Mouse (Mus musculus) thymus, postnatal 10 days (tissue): Measurements from ENCODE around the gene Olfr218.
"Not testable (repeated sequence)": the region's sequence is repeated elsewhere in the genome, so short reads cannot be mapped to it uniquely, and the experiment has no call there.

Experiments
- DNase-seq, 2 experiments: peaks; one replicate each; pipeline ENCODE4 v3.0.0; 2021; ENCODE audit warnings: low spot score in 2 of 2

The Olfr218 gene

GRCm38 (mm10) chr1:173197508-173197907 lies at the start of gene Olfr218:
Gene Olfr218 (plus strand): TSS chr1:173197808.
- no peak for DNase-seq

- DNase-seq = no peak
These were observed 23.3 kb upstream of the Olfr218 start for GRCm38 (mm10) chr1:173174154-173174842.

- no peak for DNase-seq
These were observed 7.1 kb upstream of the Olfr218 start, which contains the start of gene Olfr1406 for GRCm38 (mm10) chr1:173190540-173190939. Gene Olfr1406 (minus strand): TSS chr1:173190640.

- DNase-seq = no peak
These were observed 5.5 kb upstream of the Olfr218 start for GRCm38 (mm10) chr1:173192059-173192458.

- no peak for DNase-seq
These were observed 1.2 kb upstream of the Olfr218 start for GRCm38 (mm10) chr1:173196359-173196758.

- DNase-seq = no peak
These were observed 14.5 kb downstream of the Olfr218 start, which contains the start of gene Olfr1404 for GRCm38 (mm10) chr1:173212092-173212491. Gene Olfr1404 (plus strand): TSS chr1:173212392.

- DNase-seq = no peak
These were observed 18.9 kb downstream of the Olfr218 start for GRCm38 (mm10) chr1:173216481-173216880.

GRCm38 (mm10) chr1:173227081-173227480 lies 29.5 kb downstream of the Olfr218 start, which contains the start of gene Fcer1a:
Gene Fcer1a (minus strand): TSS chr1:173227214.
- DNase-seq = no peak

GRCm38 (mm10) chr1:173237004-173237403 lies 39.4 kb downstream of the Olfr218 start:
- DNase-seq = not testable (repeated sequence)

- DNase-seq = no peak
These were observed 52.3 kb downstream of the Olfr218 start for GRCm38 (mm10) chr1:173249888-173250287.
